Mouse (Mus musculus): ENCODE data around the gene Naxe. TPM values are rescaled to one million over a fixed set of nuclear protein-coding genes. Genes with fewer than 3 reads are reported as not detected.
A peak's percentile ranks its signal among the peaks of the same experiment; 100 is the strongest.

Gene Naxe
- polyA plus RNA-seq, 1 experiment from 2014 or later = 137 TPM

- no peaks in the 10 kb centered on the region for H3K9me3 ChIP-seq (replicated peaks)
- no peak overlapping the region for H3K9ac ChIP-seq
- H3K27me3 ChIP-seq = no peaks in the 10 kb centered on the region
- no peak overlapping the region for H3K27ac ChIP-seq
- H3K4me1 ChIP-seq (replicated peaks) = peaks cover 17% of the 10 kb centered on the region
- no peak for ATAC-seq (replicated peaks; ENCODE audit: insufficient number of reproducible peaks, insufficient read depth, low FRiP score, low read depth)
- peaks cover 35% of the 10 kb centered on the region for H3K36me3 ChIP-seq
- 97% methylated on average over 2 of the region's 2 CpGs for WGBS
- no peak overlapping the region for H3K4me2 ChIP-seq
- H3K4me3 ChIP-seq = no peak overlapping the region
These were observed 25.7 kb upstream of the Naxe start for GRCm38 (mm10) chr3:88084001-88084400.

- Histone ChIP-seq H3K4me2 (peak overlapping the region; percentile 84), H3K9ac (peak overlapping the region; percentile 56), H3K4me3 (peak overlapping the region; percentile 63), H3K27me3 (no peaks in the 10 kb centered on the region), H3K9me3 (replicated peaks) (no peaks in the 10 kb centered on the region), H3K27ac (0 out of 2 replicates have a peak overlapping the region, but pooled peaks have one; percentile 4), H3K4me1 (replicated peaks) (peaks cover 17% of the 10 kb centered on the region), H3K36me3 (peaks cover 28% of the 10 kb centered on the region)
- peak; percentile 41; the same call in 1 of the 2 replicates for ATAC-seq (replicated peaks; ENCODE audit: insufficient number of reproducible peaks, insufficient read depth, low FRiP score, low read depth)
- WGBS = 6% methylated on average over 4 of the region's 4 CpGs
These were observed 24.4 kb upstream of the Naxe start for GRCm38 (mm10) chr3:88082663-88083062.

DNA sequence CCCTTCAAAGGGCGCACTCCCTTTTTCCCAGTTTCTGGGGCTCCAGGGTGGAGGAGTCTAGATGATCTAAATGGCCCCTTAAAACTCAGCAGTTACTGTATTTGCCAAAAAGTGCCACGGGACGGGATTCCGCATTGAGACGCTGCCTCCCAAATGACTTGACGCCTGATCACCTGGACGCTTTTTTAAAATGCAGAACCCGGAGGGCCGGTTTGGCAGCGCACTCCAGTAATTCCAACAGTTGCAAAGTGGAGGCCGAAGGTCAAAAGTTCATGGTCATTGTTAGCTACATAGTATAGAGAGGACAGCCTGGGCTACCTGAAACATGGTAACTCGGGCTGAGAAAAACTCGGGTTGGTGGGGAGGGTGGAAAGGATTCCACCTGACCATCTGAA lies 23.9 kb upstream of the Naxe start:
- Histone ChIP-seq H3K9ac (peak overlapping the region; percentile 56), H3K27me3 (no peaks in the 10 kb centered on the region), H3K27ac (no peak overlapping the region), H3K36me3 (peaks cover 27% of the 10 kb centered on the region), H3K9me3 (replicated peaks) (no peaks in the 10 kb centered on the region), H3K4me3 (peak overlapping the region; percentile 63), H3K4me2 (peak overlapping the region; percentile 84), H3K4me1 (replicated peaks) (peaks cover 17% of the 10 kb centered on the region)
- 2% methylated on average over 13 of the region's 13 CpGs for WGBS
- no peak for ATAC-seq (replicated peaks; ENCODE audit: insufficient number of reproducible peaks, insufficient read depth, low FRiP score, low read depth)

- Histone ChIP-seq H3K4me2 (peak within 1 kb of the TSS; percentile 84), H3K36me3 (peaks cover 23% of the 10 kb centered on the region), H3K4me1 (replicated peaks) (peaks cover 17% of the 10 kb centered on the region), H3K4me3 (peak within 1 kb of the TSS; percentile 63), H3K9ac (peak within 1 kb of the TSS; percentile 56), H3K27ac (0 out of 2 replicates have a peak within 1 kb of the TSS, but pooled peaks have one; percentile 4), H3K9me3 (replicated peaks) (no peaks in the 10 kb centered on the region), H3K27me3 (no peaks in the 10 kb centered on the region)
- peak; percentile 87 for ATAC-seq (replicated peaks; ENCODE audit: insufficient number of reproducible peaks, insufficient read depth, low FRiP score, low read depth)
- 18% methylated on average over 33 of the region's 33 CpGs for WGBS
These were observed 23.3 kb upstream of the Naxe start, which contains the start of gene Iqgap3 for GRCm38 (mm10) chr3:88081345-88082223. Gene Iqgap3 (plus strand): TSS chr3:88081971.

DNA sequence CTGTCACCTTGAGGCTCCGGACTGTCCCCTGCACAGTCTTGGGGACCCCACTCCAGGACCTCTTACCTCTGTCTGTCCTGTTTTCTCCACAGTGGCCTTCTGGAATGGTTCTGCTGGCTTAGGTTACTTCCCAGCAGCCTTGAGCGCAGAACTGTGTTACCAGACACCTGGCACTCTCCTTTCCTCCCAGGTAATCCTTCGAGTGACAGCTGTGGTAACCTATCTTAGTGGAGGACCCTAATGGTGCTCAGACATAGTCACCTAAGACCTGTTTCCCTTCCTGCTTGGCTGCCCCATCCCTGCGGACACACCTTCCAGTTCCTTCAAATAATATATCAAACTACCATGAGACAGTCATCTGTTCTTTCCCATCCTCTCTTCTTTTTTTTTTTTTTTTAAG lies 19.9 kb upstream of the Naxe start, which contains the start of gene Ttc24:
Ttc24 (minus strand) TSS at position 101 of the 400 bp plus-strand sequence.
- Histone ChIP-seq H3K4me1 (replicated peaks) (peaks cover 12% of the 10 kb centered on the region), H3K27me3 (peaks cover 14% of the 10 kb centered on the region), H3K4me3 (no peak within 1 kb of the TSS), H3K9me3 (replicated peaks) (no peaks in the 10 kb centered on the region), H3K9ac (no peak within 1 kb of the TSS), H3K36me3 (no peaks in the 10 kb centered on the region), H3K27ac (no peak within 1 kb of the TSS), H3K4me2 (no peak within 1 kb of the TSS)
- 64% methylated on average over 4 of the region's 4 CpGs for WGBS
- ATAC-seq (replicated peaks; ENCODE audit: insufficient number of reproducible peaks, insufficient read depth, low FRiP score, low read depth) = no peak

GRCm38 (mm10) chr3:88077441-88077840 lies 19.1 kb upstream of the Naxe start:
- H3K9ac ChIP-seq = no peak overlapping the region
- H3K36me3 ChIP-seq = no peaks in the 10 kb centered on the region
- no peak overlapping the region for H3K4me2 ChIP-seq
- H3K4me3 ChIP-seq = no peak overlapping the region
- no peak for ATAC-seq (replicated peaks; ENCODE audit: insufficient number of reproducible peaks, insufficient read depth, low FRiP score, low read depth)
- H3K9me3 ChIP-seq (replicated peaks) = no peaks in the 10 kb centered on the region
- 44% methylated on average over 8 of the region's 8 CpGs for WGBS
- H3K4me1 ChIP-seq (replicated peaks) = peaks cover 5% of the 10 kb centered on the region
- peaks cover 18% of the 10 kb centered on the region for H3K27me3 ChIP-seq
- H3K27ac ChIP-seq = no peak overlapping the region

DNA sequence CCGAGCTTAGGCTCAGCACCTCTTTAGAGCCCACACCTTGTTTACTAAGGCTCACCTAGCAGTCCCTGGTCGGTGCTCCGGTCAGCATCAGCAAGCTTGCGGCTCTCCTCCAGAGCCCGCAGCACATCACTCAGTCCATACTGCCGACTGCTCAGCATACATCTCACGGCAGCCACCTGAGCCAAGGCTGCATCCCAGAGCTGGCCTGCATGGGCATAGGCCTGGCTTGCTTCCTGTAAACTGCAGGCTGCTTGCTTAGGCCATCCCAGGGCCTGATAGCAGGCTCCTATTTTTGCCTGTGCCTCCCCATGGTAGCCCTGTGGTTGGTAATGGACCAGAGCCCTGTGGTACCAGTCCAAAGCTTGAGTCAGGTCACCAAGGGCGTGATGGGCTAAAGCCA lies 16.5 kb upstream of the Naxe start:
- 76% methylated on average over 8 of the region's 8 CpGs for WGBS
- Histone ChIP-seq H3K27me3 (peaks cover 35% of the 10 kb centered on the region), H3K9me3 (replicated peaks) (no peaks in the 10 kb centered on the region), H3K4me3 (no peak overlapping the region), H3K36me3 (no peaks in the 10 kb centered on the region), H3K4me2 (no peak overlapping the region), H3K9ac (no peak overlapping the region), H3K27ac (no peak overlapping the region), H3K4me1 (replicated peaks) (no peaks in the 10 kb centered on the region)
- no peak for ATAC-seq (replicated peaks; ENCODE audit: insufficient number of reproducible peaks, insufficient read depth, low FRiP score, low read depth)

DNA sequence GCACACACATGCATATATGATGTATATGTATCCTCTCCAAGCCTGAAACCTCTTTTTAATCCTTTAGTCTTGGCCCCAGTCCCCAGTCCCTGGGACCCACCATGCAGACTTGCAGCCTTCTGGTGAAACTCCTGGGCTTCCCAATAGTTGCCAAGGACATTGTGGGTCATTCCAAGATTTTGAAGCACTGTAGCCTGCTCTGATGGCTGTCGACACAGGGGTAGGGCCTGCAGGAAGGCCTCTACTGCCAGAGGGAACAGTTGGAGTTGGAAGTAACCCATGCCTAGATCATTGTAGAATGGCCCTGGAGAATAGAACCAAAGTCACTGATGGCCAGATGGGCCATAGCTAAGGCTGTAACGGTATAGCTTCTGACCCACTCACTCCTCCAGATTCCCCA lies 16.1 kb upstream of the Naxe start:
- H3K9ac ChIP-seq = no peak overlapping the region

DNA sequence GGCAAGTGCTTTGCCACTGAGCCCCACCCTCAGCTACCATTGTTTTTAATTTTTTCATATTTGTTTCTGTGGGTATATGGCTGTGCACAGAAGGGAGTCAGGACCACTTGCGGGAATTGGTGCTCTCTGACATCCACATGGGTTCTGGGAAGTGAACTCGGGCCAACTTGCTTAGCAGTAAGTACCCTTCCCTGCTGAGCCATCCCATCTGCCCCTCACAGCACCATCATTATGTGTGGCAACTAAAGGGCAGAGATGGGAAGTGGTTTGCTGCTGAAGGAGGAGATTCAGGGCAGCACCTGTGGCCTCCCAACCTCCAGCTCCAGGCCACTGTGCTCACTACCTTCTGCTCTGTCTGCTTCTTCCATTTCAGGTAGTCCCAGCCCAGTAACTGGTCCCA lies 15.3 kb upstream of the Naxe start:
- WGBS = 67% methylated on average over 2 of the region's 2 CpGs
- peaks cover 35% of the 10 kb centered on the region for H3K27me3 ChIP-seq
- no peak for ATAC-seq (replicated peaks; ENCODE audit: insufficient number of reproducible peaks, insufficient read depth, low FRiP score, low read depth)

More for the DNA sequence above, 16.1 kb upstream of the Naxe start:
- 67% methylated on average over 2 of the region's 2 CpGs for WGBS
- Histone ChIP-seq H3K27me3 (peaks cover 35% of the 10 kb centered on the region), H3K4me1 (replicated peaks) (no peaks in the 10 kb centered on the region), H3K4me3 (no peak overlapping the region), H3K36me3 (no peaks in the 10 kb centered on the region), H3K4me2 (no peak overlapping the region), H3K27ac (no peak overlapping the region), H3K9me3 (replicated peaks) (no peaks in the 10 kb centered on the region)
- ATAC-seq (replicated peaks; ENCODE audit: insufficient number of reproducible peaks, insufficient read depth, low FRiP score, low read depth) = no peak

DNA sequence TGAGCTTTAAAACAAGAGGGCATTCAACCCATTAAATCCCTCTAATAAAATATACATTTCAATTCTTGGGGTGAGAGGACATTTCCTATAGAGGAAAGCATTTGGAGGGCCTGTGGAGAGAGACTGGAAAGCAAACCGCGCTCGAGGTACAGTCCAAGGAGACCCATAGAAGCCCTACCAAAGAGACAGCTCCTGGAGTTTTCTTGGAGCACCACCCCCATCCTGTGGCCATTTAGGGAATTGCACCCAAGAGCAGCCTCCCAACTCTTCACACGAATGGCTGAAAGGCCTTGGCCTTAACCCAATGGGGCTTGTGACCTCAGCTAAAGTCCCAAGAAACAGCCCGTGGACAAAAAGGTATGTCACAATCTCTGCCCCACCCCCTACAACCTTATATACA lies 13.5 kb upstream of the Naxe start:
- Histone ChIP-seq H3K9me3 (replicated peaks) (no peaks in the 10 kb centered on the region), H3K9ac (no peak overlapping the region), H3K27me3 (peaks cover 35% of the 10 kb centered on the region), H3K36me3 (no peaks in the 10 kb centered on the region), H3K4me3 (no peak overlapping the region), H3K4me1 (replicated peaks) (no peaks in the 10 kb centered on the region), H3K4me2 (no peak overlapping the region), H3K27ac (no peak overlapping the region)
- 0 out of 2 replicates have a peak, but pooled peaks have one; percentile 47 for ATAC-seq (replicated peaks; ENCODE audit: insufficient number of reproducible peaks, insufficient read depth, low FRiP score, low read depth)
- whole genome bisulfite sequencing = 1% methylated on average over 5 of the region's 5 CpGs

More for the DNA sequence above, 15.3 kb upstream of the Naxe start:
- no peaks in the 10 kb centered on the region for H3K36me3 ChIP-seq
- no peak overlapping the region for H3K9ac ChIP-seq
- no peak overlapping the region for H3K27ac ChIP-seq
- no peak overlapping the region for H3K4me2 ChIP-seq
- no peak overlapping the region for H3K4me3 ChIP-seq
- no peaks in the 10 kb centered on the region for H3K4me1 ChIP-seq (replicated peaks)
- H3K9me3 ChIP-seq (replicated peaks) = no peaks in the 10 kb centered on the region

GRCm38 (mm10) chr3:88068386-88068785 lies 10.1 kb upstream of the Naxe start:
- H3K4me3 ChIP-seq = no peak overlapping the region
- no peaks in the 10 kb centered on the region for H3K36me3 ChIP-seq
- H3K4me1 ChIP-seq (replicated peaks) = no peaks in the 10 kb centered on the region
- H3K9me3 ChIP-seq (replicated peaks) = no peaks in the 10 kb centered on the region
- WGBS = 22% methylated on average over 2 of the region's 2 CpGs
- H3K27ac ChIP-seq = no peak overlapping the region
- H3K27me3 ChIP-seq = peaks cover 22% of the 10 kb centered on the region
- no peak for ATAC-seq (replicated peaks; ENCODE audit: insufficient number of reproducible peaks, insufficient read depth, low FRiP score, low read depth)
- H3K9ac ChIP-seq = no peak overlapping the region
- H3K4me2 ChIP-seq = no peak overlapping the region

Data from heart, embryonic 15.5 days (tissue).